Mouse (Mus musculus): Measurements from ENCODE around the gene Usp2. TPM values are rescaled to one million over a fixed set of nuclear protein-coding genes. Genes with fewer than 3 reads are reported as not detected.
A peak's percentile ranks its signal among the peaks of the same experiment; 100 is the strongest.

The Usp2 gene
- total RNA-seq, 2 experiments from 2014 or later, result 110 to 113 TPM

DNA sequence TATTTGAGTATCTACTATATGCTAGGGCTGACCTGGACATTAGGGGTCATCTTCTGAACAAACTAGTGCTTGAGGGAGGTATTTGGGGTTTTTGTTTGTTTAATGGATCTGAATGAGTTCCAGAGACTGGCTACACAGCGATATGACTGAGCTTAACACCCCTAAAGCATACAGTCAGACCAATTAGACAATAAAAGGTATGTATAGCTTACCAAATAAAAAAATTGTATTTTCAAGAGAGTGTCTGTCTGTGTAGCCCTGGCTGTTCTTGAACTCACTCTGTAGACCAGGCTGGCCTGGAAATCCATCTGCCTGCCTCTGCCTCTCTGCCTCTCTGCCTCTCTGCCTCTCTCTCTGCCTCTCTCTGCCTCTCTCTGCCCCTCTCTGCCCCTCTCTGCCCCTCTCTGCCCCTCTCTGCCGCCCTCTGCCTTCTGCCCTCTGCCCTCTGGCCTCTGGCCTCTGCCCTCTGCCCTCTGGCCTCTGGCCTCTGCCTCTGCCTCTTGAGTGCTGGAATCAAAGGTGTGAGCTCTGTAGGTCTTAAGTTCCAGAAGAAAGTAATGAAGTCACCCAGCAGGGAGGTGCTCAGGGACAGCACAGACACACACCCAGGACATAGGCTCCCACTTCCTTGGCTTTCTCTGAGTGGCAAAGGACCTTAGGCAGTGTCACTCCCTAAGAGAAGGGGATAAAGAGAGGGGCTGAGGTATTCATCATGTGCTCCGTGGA lies 21.5 kb upstream of the Usp2 start:
- DNase-seq (ENCODE audit: low spot score in 2 of 2), result no peak

GRCm38 (mm10) chr9:44045884-44046272 lies 20.9 kb upstream of the Usp2 start:
- intact Hi-C loops (cut with DNase I), result no loop called here
- no peak for DNase-seq (ENCODE audit: low spot score in 2 of 2)

More for the DNA sequence above, 21.5 kb upstream of the Usp2 start:
- intact Hi-C loops (cut with DNase I), result no loop called here

- DNase-seq (ENCODE audit: low spot score in 2 of 2), result no peak
- intact Hi-C loops (cut with DNase I), result no loop called here
Observed at GRCm38 (mm10) chr9:44046426-44046825, 20.4 kb upstream of the Usp2 start.

DNA sequence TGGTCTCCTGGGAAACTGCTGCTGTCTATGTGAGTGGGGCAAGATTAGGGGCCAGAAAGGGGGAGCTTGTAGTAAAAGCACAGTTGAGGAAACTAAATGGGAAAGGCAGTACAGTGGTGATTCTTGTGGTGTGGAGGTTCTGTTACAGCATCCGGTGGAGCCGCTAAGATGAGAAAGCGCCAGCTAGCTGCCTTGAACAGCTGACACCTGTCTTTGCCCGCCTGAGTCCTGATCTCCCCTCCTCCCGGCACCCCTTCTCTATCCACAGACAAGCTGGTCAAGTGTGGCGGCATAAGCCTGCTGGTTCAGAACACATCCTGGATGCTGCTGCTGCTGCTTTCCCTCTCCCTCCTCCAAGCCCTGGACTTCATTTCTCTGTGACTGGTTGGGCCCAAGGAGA lies 19.8 kb upstream of the Usp2 start:
- intact Hi-C loops (cut with DNase I), result no loop called here
- no peak for DNase-seq (ENCODE audit: low spot score in 2 of 2)

DNA sequence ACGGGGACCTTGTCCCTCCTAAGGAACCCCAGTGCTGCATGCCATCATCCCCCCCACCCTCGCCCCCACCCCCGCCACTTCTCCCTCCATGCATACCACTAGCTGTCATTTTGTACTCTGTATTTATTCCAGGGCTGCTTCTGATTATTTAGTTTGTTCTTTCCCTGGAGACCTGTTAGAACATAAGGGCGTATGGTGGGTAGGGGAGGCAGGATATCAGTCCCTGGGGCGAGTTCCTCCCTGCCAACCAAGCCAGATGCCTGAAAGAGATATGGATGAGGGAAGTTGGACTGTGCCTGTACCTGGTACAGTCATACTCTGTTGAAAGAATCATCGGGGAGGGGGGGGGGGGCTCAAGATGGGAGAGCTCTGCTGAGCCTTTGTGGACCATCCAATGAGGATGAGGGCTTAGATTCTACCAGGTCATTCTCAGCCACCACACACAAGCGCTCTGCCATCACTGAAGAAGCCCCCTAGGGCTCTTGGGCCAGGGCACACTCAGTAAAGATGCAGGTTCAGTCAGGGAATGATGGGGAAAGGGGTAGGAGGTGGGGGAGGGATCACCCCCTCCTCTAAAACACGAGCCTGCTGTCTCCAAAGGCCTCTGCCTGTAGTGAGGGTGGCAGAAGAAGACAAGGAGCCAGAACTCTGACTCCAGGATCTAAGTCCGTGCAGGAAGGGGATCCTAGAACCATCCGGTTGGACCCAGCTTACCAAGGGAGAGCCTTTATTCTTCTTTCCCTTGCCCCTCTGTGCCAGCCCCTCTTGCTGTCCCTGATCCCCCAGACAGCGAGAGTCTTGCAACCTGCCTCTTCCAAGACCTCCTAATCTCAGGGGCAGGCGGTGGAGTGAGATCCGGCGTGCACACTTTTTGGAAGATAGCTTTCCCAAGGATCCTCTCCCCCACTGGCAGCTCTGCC lies 19.0 kb upstream of the Usp2 start:
- no peak for DNase-seq (ENCODE audit: low spot score in 2 of 2)
- intact Hi-C loops (cut with DNase I), result no loop called here

- intact Hi-C loops (cut with DNase I), result no loop called here
- DNase-seq (ENCODE audit: low spot score in 2 of 2), result peak; percentile 65 to 73
Observed at GRCm38 (mm10) chr9:44048541-44049380, 18.1 kb upstream of the Usp2 start.

GRCm38 (mm10) chr9:44049381-44050165 lies 17.2 kb upstream of the Usp2 start:
- no peak for DNase-seq (ENCODE audit: low spot score in 2 of 2)
- intact Hi-C loops (cut with DNase I), result no loop called here

DNA sequence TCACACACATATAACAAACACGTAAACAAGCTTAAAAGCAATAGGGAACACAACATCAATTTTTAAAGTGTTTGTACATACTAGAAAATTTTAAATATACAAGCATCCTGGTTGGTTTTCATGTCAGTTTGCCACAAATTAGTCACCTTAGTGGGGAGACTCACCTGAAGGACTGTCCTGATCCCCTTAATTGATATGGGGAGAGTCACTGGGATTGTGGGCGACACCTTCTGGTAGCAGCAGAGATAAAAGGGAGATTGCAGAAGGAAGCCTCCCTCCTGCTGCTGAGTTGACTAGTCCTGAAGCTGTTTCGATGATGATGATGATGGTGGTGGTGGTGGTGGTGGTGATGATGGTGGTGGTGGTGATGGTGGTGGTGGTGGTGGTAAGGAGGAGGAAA lies 14.0 kb upstream of the Usp2 start:
- no peak for DNase-seq (ENCODE audit: low spot score in 2 of 2)
- intact Hi-C loops (cut with DNase I), result no loop called here

DNA sequence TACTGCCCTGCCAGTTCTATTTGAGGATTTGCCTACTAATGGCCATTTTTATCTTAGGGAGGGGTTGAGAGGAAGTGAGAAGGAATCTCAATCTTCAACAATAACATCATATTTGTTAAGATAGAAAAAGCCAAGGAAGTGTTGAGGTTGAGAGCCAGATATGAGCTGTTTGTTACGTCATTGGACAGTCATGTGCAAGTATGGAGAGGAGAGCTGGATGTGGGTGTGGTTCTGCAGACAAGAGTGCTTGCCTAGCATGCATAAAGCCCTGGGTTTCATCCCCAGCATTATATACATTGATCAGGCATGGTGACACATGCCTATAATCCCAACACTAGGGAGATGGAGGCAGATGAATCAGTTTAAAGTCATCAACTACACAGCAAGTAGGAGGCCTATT lies 12.9 kb upstream of the Usp2 start:
- intact Hi-C loops (cut with DNase I), result no loop called here
- no peak for DNase-seq (ENCODE audit: low spot score in 2 of 2)

DNA sequence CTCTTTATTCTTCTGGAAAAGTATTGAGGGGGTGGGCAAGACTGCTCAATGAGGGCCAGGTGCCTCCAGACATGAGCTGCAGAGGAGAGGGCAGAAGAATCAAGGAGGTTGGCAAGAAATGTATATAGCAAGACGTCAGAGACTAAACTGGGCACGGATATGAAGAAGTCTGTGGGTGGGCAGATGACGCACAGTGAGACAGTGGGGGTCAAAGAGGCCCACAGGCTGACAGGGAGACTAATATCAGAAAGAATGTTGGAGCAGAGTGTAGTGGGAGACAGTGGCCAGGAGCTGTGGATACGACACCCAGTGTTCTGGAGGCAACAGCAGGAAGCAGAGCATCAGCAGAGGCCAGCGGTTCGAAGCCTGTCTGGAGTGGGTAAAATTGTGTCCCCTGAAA lies 8.2 kb upstream of the Usp2 start:
- no peak for DNase-seq (ENCODE audit: low spot score in 2 of 2)

DNA sequence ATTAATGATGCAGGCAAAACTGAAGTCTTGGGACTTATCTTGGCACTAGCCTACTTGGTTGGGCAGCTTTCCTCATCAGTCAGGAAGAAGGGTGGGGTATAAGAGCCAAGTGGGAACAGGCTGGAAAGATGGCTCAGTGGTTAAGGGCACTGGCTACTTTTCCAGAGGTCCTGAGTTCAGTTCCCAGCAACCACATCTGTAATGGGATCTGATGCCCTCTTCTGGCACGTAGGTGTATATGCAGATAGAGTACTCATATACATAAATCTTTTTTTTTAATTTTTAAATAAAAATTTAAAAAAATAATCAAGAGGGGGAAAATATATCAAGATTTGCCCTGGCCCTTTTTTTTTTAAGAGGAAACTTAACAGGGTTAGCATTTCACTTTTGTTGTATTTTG lies 1.6 kb upstream of the Usp2 start:
- no peak for DNase-seq (ENCODE audit: low spot score in 2 of 2)
- intact Hi-C loops (cut with DNase I), result no loop called here

More for the DNA sequence above, 8.2 kb upstream of the Usp2 start:
- intact Hi-C loops (cut with DNase I), result no loop called here

DNA sequence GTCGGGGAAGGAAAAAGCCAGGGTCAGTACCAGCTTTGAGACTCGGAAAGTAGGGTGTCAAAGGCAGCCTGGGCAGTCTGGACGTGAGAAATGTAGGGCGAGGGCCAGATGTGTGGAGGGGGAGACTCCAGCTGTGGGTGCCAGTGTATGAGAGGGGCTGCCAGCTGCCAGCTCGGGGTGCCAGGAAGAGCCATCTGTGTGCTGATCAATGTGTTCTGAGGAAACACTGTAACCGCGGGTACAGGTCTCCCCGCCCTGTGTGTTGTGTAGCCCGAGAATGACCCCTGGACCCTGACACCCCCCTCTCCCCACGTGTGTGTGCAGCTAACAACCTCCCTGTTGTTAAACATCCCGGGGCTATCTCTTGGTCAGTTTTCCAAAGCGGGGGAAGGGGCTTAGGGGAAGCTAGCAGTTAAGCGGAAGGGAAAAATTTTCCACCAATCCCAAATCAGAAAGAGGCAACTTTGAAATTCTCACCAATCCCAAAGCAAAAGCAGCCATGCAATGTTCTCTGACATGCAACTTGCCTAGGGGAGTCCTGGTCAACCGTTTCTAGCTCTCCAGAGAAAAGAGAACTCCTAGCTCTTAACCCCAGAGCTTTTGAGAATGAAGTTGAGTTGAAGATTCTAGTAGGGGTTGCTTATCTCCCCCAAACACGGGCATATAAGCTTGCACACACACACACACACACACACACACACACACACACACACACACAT lies 579 bp downstream of the Usp2 start:
- peak in 1 of 2 experiments; percentile 49 for DNase-seq (ENCODE audit: low spot score in 2 of 2)

DNA sequence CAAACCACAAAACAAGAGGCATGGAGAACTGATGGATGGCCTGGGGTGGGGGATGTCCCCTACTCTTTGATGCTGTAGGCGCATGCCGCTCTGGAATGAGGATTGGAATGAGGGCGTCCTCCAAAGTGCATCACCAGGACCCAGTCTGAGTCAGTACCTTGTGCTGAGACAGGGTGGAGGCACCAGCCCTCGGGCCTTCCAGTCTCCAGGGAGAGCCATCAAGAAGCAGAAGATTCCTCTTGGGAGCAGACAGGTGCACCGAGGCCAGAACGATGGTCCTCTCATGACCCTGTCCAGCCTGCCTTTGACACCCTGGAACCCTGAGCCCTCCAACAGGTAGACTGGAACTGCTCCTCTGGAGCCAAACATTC lies 1.1 kb downstream of the Usp2 start:
- intact Hi-C loops (cut with DNase I), result loop anchor here (2.0 kb wide), 2 partner anchors 17 to 25 kb away; partner anchors contain the start of gene Thy1
- DNase-seq (ENCODE audit: low spot score in 2 of 2), result no peak

More for the DNA sequence above, 579 bp downstream of the Usp2 start:
- intact Hi-C loops (cut with DNase I), result loop anchor here (2.0 kb wide), 2 partner anchors 17 to 25 kb away; partner anchors contain the start of gene Thy1

- DNase-seq (ENCODE audit: low spot score in 2 of 2), result no peak
- intact Hi-C loops (cut with DNase I), result no loop called here
Observed at GRCm38 (mm10) chr9:44069252-44069651, 2.4 kb downstream of the Usp2 start.

DNA sequence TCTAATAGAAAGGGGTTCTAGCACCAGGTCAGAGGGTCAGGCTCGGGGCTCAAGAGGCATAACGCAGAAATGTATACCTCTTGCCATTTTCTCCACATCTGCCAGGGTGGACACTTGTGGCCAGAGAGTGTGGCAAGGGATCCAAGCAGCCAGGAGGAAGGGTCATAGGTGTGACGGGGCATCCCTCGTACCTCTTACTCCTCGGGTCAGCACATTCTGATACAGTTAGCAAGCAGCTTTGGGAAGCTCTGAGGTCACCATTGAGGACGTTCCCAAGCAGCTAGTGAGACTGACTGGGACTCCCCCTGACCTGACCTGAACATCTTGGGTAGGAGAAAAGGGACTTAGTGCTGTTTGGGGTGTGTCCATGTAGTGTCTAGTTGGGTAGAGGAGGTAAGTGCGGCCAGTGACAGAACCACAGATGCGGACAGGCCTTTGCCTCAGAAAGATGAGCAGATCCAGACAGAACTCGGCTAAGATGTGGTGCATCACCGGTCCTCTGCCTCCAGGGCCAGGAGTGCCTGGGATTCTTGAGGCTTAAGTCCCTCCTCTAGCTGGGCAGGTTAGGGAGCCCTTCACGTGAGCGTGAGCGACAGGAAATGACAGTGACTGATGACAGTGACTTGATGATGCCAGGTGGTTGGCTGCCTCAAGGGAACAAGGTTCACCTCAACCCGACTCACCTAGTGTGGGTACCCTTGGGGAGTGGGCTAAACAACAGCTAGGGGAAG lies 3.5 kb downstream of the Usp2 start:
- intact Hi-C loops (cut with DNase I), result no loop called here

DNA sequence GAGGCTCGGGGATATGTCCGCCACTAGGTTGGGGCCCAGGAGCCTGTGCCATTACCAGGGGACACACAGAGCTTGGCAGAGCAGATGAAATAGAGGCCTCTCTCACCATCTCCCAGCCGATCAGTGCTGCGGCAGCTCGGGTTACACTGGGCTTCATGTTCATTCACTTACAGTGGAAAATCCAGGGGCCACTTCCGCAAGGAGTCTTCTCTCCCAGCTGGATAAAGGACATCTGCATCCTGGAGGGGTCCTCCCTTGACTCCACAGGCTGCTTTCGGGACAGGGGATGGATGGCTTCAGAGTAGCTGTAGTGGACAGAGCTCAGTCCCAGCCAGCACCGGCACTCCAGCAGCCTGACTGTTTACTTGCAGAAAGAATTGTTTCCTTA lies 4.0 kb downstream of the Usp2 start:
- no peak for DNase-seq (ENCODE audit: low spot score in 2 of 2)
- intact Hi-C loops (cut with DNase I), result no loop called here

More for the DNA sequence above, 3.5 kb downstream of the Usp2 start:
- no peak for DNase-seq (ENCODE audit: low spot score in 2 of 2)

DNA sequence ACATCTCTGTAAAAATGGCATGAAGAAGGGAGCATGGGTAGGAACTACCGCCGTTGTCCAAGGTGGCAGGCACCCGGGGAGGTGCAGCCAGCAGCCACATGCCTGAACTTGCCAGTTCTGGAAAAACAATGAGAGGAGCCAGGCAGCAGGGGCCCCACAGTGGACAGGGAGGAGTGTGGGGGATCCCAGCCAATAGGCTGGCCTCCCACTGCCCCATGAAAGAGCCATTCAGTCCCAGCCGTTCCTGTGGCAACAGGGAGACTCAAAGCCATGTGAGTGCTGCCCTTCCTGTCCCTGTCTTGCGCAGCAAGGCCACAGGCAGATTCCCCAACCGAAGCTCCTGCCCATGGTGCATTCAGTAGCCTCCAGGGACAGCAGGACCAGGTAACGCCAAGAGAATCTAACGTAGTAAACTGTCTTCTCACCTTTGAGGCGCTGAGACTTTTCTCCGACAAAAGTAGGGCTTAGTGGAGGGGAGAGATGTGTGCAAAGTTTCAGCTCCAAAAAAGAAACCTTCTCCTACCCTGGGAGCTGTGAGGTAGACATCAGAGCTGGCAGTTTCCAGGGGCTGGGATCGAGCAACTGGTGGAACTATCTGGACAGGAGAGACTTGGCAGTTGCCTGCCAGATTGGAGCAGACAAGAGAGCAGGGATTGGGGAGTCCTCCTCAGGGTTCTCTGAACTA lies 5.2 kb downstream of the Usp2 start:
- intact Hi-C loops (cut with DNase I), result no loop called here
- peak in 1 of 2 experiments; percentile 38 for DNase-seq (ENCODE audit: low spot score in 2 of 2)
